ENCODE assay signal across 9 mouse cellular contexts in genomic region chr4:141073661-141074060, GRCm38 (mm10). TPM values are rescaled to one million over a fixed set of nuclear protein-coding genes. Genes with fewer than 3 reads are reported as not detected.
DNase-seq lines count a peak whose midpoint lies in the region; ATAC-seq and TF ChIP-seq lines count a peak whose summit lies in the region.
"Had no signal": no experiment of that assay in that cellular context is flagged by ENCODE, and none has a peak within 500 bp of the region (broad histone marks: within the 10 kb centered on the region; RNA-seq: fewer than 3 reads in every experiment).

No protein-coding gene starts in this region.

- no peak for TF ChIP-seq CTCF in cerebellum, adult 2 months (IDR thresholded peaks at IDR 0.05; ENCODE audit: borderline replicate concordance, insufficient read depth, low read depth, low read length)

- H3K36me3 ChIP-seq in heart, embryonic 14.5 days (ENCODE audit: control insufficient read depth, insufficient read depth, low read length): peaks cover 60% of the 10 kb centered on the region

- H3K27ac ChIP-seq in cerebellum, adult 2 months (ENCODE audit: insufficient read depth, low read length): peak overlapping the region; percentile 24; the same call in 1 of the 2 replicates
- H3K27ac ChIP-seq in heart, embryonic 14.5 days (replicated peaks in 1 of 2; ENCODE audit: control insufficient read depth in 1 of 2, insufficient read depth in 1 of 2, low read depth in 2 of 2, low read length in 2 of 2): peak overlapping the region; percentile 56 to 88

- TF ChIP-seq POLR2A in cerebellum, adult 2 months (IDR thresholded peaks at IDR 0.05; ENCODE audit: borderline replicate concordance, insufficient read depth, low read length): no peak

- H3K4me3 ChIP-seq in cerebellum, adult 2 months (replicated peaks; ENCODE audit: insufficient read depth, low read depth, low read length): no peak overlapping the region
- H3K4me3 ChIP-seq in heart, embryonic 14.5 days (ENCODE audit: control insufficient read depth in 1 of 2, insufficient read depth in 1 of 2, low read depth in 1 of 2, low read length in 2 of 2): no peak overlapping the region

- peaks cover 17% of the 10 kb centered on the region for H3K4me1 ChIP-seq in cerebellum, adult 2 months (ENCODE audit: control insufficient read depth, insufficient read depth, low read length)
- peaks cover 24 to 42% of the 10 kb centered on the region in 2 experiments for H3K4me1 ChIP-seq in heart, embryonic 14.5 days (ENCODE audit: control insufficient read depth in 2 of 2, insufficient read depth in 2 of 2, low read length in 2 of 2)

- H3K9ac ChIP-seq in heart, embryonic 14.5 days (ENCODE audit: low read length): no peak overlapping the region

- peak; percentile 60 to 72 for DNase-seq in cerebellum, adult 2 months
- peak; percentile 65 for DNase-seq in cerebellum, adult 9-11 months
- DNase-seq in lung, postnatal 14 days: peak; percentile 63
- no peak for DNase-seq in thymus, postnatal 10 days (ENCODE audit: low spot score in 2 of 2)
- DNase-seq in thymus, postnatal 0 days (ENCODE audit: low spot score): no peak
- DNase-seq in ovary, adult 18-20 months (ENCODE audit: low spot score): no peak

- WGBS in cerebellum, adult 2 months: 25% methylated on average over 9 of the region's 9 CpGs
- 34% methylated on average over 9 of the region's 9 CpGs for WGBS in heart, embryonic 14.5 days

- peak overlapping the region; percentile 34 for H3K4me2 ChIP-seq in heart, embryonic 14.5 days (ENCODE audit: low read length)

- no peaks in the 10 kb centered on the region for H3K27me3 ChIP-seq in cerebellum, adult 2 months (ENCODE audit: control insufficient read depth, insufficient read depth, low read length)
- H3K27me3 ChIP-seq in heart, embryonic 14.5 days (ENCODE audit: control insufficient read depth, insufficient read depth, low read length): no peaks in the 10 kb centered on the region
- H3K27me3 ChIP-seq: CH12.LX had no signal

- no peaks in the 10 kb centered on the region for H3K9me3 ChIP-seq in heart, embryonic 14.5 days (ENCODE audit: control insufficient read depth, low read length)

- no peak for ATAC-seq in cerebellum, adult (ENCODE audit: insufficient number of reproducible peaks, low FRiP score, low TSS enrichment)
- ATAC-seq in heart, embryonic 14.5 days (ENCODE audit: insufficient number of reproducible peaks, insufficient read depth, low FRiP score, low read depth): peak; percentile 45; the same call in 1 of the 2 replicates

RNA-seq across cellular contexts. Expression of gene Necap2, which starts 4.5 kb away (rescaled TPM):
- 66.3 and 68.7 TPM in 2 replicates for polyA plus RNA-seq in cerebellum, adult 2 months (2012; rRNA removed)
- 33.1 and 34.2 TPM in 2 replicates for polyA plus RNA-seq in heart, embryonic 14.5 days (2014; fragmentation: Nextera tagmentation; extraction: Ambion mirVana)
- polyA plus RNA-seq in thymus, postnatal 0 days (2015; fragmentation: Nextera tagmentation; extraction: Ambion mirVana): 93.7 and 103 TPM in 2 replicates

RNA-seq across cellular contexts. Expression of gene Crocc, which starts 13.3 kb away (rescaled TPM):
- polyA plus RNA-seq in cerebellum, adult 2 months (2012; rRNA removed): 39.4 and 41.3 TPM in 2 replicates
- 3.3 and 4.4 TPM in 2 replicates for polyA plus RNA-seq in heart, embryonic 14.5 days (2014; fragmentation: Nextera tagmentation; extraction: Ambion mirVana)
- 1.9 and 2.1 TPM in 2 replicates for polyA plus RNA-seq in thymus, postnatal 0 days (2015; fragmentation: Nextera tagmentation; extraction: Ambion mirVana)

RNA-seq across cellular contexts. Expression of gene Spata21, which starts 14.5 kb away (rescaled TPM):
- 0.21 and 0.48 TPM in 2 replicates for polyA plus RNA-seq in cerebellum, adult 2 months (2012; rRNA removed)
- polyA plus RNA-seq in heart, embryonic 14.5 days (2014; fragmentation: Nextera tagmentation; extraction: Ambion mirVana): not detected in 2 replicates
- 0.15 and 0.17 TPM in 2 replicates for polyA plus RNA-seq in thymus, postnatal 0 days (2015; fragmentation: Nextera tagmentation; extraction: Ambion mirVana)

Comparison
In these comparisons a context has a peak if more than half of its experiments do, and no peak if none do; other contexts are left out.
1. DNase-seq: peak in cerebellum, adult 2 months (2 of 2), cerebellum, adult 9-11 months (single experiment) and lung, postnatal 14 days (single experiment); none in thymus, postnatal 10 days (0 of 2), thymus, postnatal 0 days (single experiment) and ovary, adult 18-20 months (single experiment).